8 mouse cellular contexts compared by ENCODE assay signal in the genomic region with DNA sequence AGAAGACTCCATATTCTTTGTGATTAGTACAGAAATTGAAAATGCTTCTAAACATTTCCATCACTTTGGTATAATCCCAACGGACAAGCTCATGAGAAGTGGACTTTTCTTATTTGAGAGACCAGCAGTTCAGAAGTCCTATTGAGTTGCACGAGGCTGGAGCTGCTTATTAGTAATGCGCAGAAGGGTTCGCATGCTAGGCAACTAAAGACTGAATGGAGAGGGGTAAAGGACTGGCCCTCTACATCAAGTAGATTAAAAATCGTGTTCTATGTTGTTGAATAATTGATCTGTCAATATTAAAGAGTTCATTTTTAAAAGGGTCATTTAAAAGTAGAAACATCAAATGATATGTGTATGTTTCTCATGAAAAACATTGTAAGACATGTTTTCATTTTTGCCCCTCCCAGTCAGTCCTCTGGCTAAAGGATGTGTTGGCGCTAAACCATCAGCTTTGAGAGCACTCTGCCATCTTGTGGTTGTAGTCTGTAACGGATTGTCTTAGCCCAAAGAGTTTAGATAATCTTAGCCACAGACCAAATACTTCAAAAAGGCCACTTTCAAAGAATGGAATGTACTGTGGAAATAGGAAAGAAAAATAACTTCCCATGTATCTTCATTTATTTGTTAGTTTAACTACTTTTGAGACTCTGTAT. TPM values are rescaled to one million over a fixed set of nuclear protein-coding genes. Genes with fewer than 3 reads are reported as not detected.
A peak's percentile ranks its signal among the peaks of the same experiment; 100 is the strongest.
DNase-seq lines count a peak whose midpoint lies in the region; ATAC-seq and TF ChIP-seq lines count a peak whose summit lies in the region.

No protein-coding gene starts in this region.

- DNase-seq in frontal cortex, adult 2 months (ENCODE audit: extremely low spot score in 1 of 2, low spot score in 1 of 2): peak; percentile 11 to 75
- DNase-seq in frontal cortex, postnatal 14 days (ENCODE audit: low spot score in 2 of 2): no peak
- peak; percentile 7 for DNase-seq in Patski (ENCODE audit: low read depth, low spot score)
- DNase-seq in embryo, embryonic 11 days: peak; percentile 84
- DNase-seq in kidney, postnatal 25 days: peak; percentile 38 to 45
- DNase-seq in lung, postnatal 10 days: peak; percentile 75
- peak; percentile 11 for DNase-seq in right cerebral cortex, postnatal 25 days

- peaks cover 3% of the 10 kb centered on the region for H3K36me3 ChIP-seq in heart, embryonic 14.5 days (ENCODE audit: control insufficient read depth, insufficient read depth, low read length)

- peaks cover 2 to 11% of the 10 kb centered on the region in 2 experiments; a peak in 3 of 4 replicates for H3K4me1 ChIP-seq in heart, embryonic 14.5 days (ENCODE audit: control insufficient read depth in 2 of 2, insufficient read depth in 2 of 2, low read length in 2 of 2)

- peak; percentile 87 for TF ChIP-seq CTCF in Patski (IDR thresholded peaks at IDR 0.05)

- H3K27ac ChIP-seq in heart, embryonic 14.5 days (replicated peaks in 1 of 2; ENCODE audit: control insufficient read depth in 1 of 2, insufficient read depth in 1 of 2, low read depth in 2 of 2, low read length in 2 of 2): peak overlapping the region; percentile 25 to 53; a peak in 2 of 4 replicates

- no peaks in the 10 kb centered on the region for H3K9me3 ChIP-seq in heart, embryonic 14.5 days (ENCODE audit: control insufficient read depth, low read length)

- peak overlapping the region; percentile 84 for H3K4me2 ChIP-seq in heart, embryonic 14.5 days (ENCODE audit: low read length)

- H3K4me3 ChIP-seq in heart, embryonic 14.5 days (ENCODE audit: control insufficient read depth in 1 of 2, insufficient read depth in 1 of 2, low read depth in 1 of 2, low read length in 2 of 2): peak overlapping the region; percentile 29 to 74

- peak overlapping the region; percentile 84; the same call in 1 of the 2 replicates for H3K9ac ChIP-seq in heart, embryonic 14.5 days (ENCODE audit: low read length)

- peak; percentile 89 for ATAC-seq in Patski
- peak; percentile 44; the same call in 1 of the 2 replicates for ATAC-seq in heart, embryonic 14.5 days (ENCODE audit: insufficient number of reproducible peaks, insufficient read depth, low FRiP score, low read depth)

- 48% methylated on average over 7 of the region's 7 CpGs for WGBS in heart, embryonic 14.5 days

- H3K27me3 ChIP-seq in Patski: peaks cover 37% of the 10 kb centered on the region
- 0 out of 2 replicates have a peak, but pooled peaks cover 11% of the 10 kb centered on the region for H3K27me3 ChIP-seq in heart, embryonic 14.5 days (ENCODE audit: control insufficient read depth, insufficient read depth, low read length)

- in situ Hi-C loops in Patski (cut with MboI; ENCODE audit: low pct_unique_long_range_greater_than_20kb): loop anchor here (25.0 kb wide), 1 partner anchor 1420 kb away; no protein-coding TSS in a partner anchor

- CTCF ChIA-PET in Patski (lab: Charles Lee): interaction anchor here (0.7 to 1.9 kb wide), 6 partner anchors 9 to 1092 kb away, joined by 3 to 6 read pairs (median 4); no protein-coding TSS in a partner anchor

- POLR2A ChIA-PET in Patski (lab: Charles Lee): no interaction called here

RNA-seq across cellular contexts. Expression of gene Rpp30, which starts 0.8 kb away (rescaled TPM):
- 21.4 and 22.8 TPM in 2 replicates for polyA plus RNA-seq in frontal cortex, adult 2 months (2012; rRNA removed)
- polyA plus RNA-seq in Patski (2021): 25.4 TPM
- polyA plus RNA-seq in heart, embryonic 14.5 days (2014; fragmentation: Nextera tagmentation; extraction: Ambion mirVana): 44.2 and 45.7 TPM in 2 replicates

RNA-seq across cellular contexts. Expression of gene Htr7, which starts 25.4 kb away (rescaled TPM):
- 6.0 and 6.7 TPM in 2 replicates for polyA plus RNA-seq in frontal cortex, adult 2 months (2012; rRNA removed)
- polyA plus RNA-seq in Patski (2021): not detected
- 0.07 TPM in 1 of 2 replicates, not detected in the other for polyA plus RNA-seq in heart, embryonic 14.5 days (2014; fragmentation: Nextera tagmentation; extraction: Ambion mirVana)

RNA-seq across cellular contexts. Expression of gene Ankrd1, which starts 37.2 kb away (rescaled TPM):
- polyA plus RNA-seq in frontal cortex, adult 2 months (2012; rRNA removed): 0.08 TPM in 1 of 2 replicates, not detected in the other
- polyA plus RNA-seq in Patski (2021): 665 TPM
- polyA plus RNA-seq in heart, embryonic 14.5 days (2014; fragmentation: Nextera tagmentation; extraction: Ambion mirVana): 420 and 520 TPM in 2 replicates

Comparison
In these comparisons a context has a peak if more than half of its experiments do, and no peak if none do; other contexts are left out.
1. DNase-seq: peak in frontal cortex, adult 2 months (2 of 2), Patski (single experiment), embryo, embryonic 11 days (single experiment), kidney, postnatal 25 days (2 of 2), lung, postnatal 10 days (single experiment) and right cerebral cortex, postnatal 25 days (single experiment); none in frontal cortex, postnatal 14 days (0 of 2).
2. RNA of gene Ankrd1, which starts 37.2 kb away (polyA plus RNA-seq): 665 TPM in Patski (single experiment) and 420 to 520 TPM in heart, embryonic 14.5 days; 0.08 TPM in frontal cortex, adult 2 months; every median in the first group is over 100 times any median in the second.